Mouse (Mus musculus) erythroblast, embryonic 14.5 days (primary cell): ENCODE data around the gene Cdc37l1.

Experiments
- GATA1 ChIP-seq: IDR thresholded peaks from 2 replicates; pipeline ENCODE4 v1.6.1; 2012; ENCODE audit warnings: low read length, inconsistent platforms, mixed read lengths
- TAL1 ChIP-seq: IDR thresholded peaks from 3 replicates; pipeline ENCODE4 v1.6.1; 2012; ENCODE audit warnings: low read length, inconsistent platforms, mixed read lengths

- TF ChIP-seq GATA1 (no peak), TAL1 (no peak)
Observed at GRCm38 (mm10) chr19:28947311-28947710, 42.8 kb upstream of the Cdc37l1 start.
